Mouse (Mus musculus): ENCODE measurements around the gene Kcnh2. TPM values are rescaled to one million over a fixed set of nuclear protein-coding genes. Genes with fewer than 3 reads are reported as not detected.

Gene Kcnh2
- polyA plus RNA-seq, 1 experiment from 2014 or later, result 9.6 TPM

GRCm38 (mm10) chr5:24374216-24374615, 22.8 kb upstream of the Kcnh2 start:
- Histone ChIP-seq H3K4me3 (replicated peaks) (no peak overlapping the region), H3K36me3 (no peaks in the 10 kb centered on the region), H3K9ac (no peak overlapping the region), H3K27ac (0 out of 2 replicates have a peak overlapping the region, but pooled peaks have one; percentile 31), H3K4me1 (peaks cover 10% of the 10 kb centered on the region), H3K9me3 (no peaks in the 10 kb centered on the region), H3K27me3 (replicated peaks) (0 out of 2 replicates have a peak, but pooled peaks cover 3% of the 10 kb centered on the region), H3K4me2 (no peak overlapping the region; the same call in 1 of the 2 replicates)
- no peak for ATAC-seq (ENCODE audit: insufficient read depth, low FRiP score, low read depth)
- 27% methylated on average over 6 of the region's 6 CpGs for WGBS

DNA sequence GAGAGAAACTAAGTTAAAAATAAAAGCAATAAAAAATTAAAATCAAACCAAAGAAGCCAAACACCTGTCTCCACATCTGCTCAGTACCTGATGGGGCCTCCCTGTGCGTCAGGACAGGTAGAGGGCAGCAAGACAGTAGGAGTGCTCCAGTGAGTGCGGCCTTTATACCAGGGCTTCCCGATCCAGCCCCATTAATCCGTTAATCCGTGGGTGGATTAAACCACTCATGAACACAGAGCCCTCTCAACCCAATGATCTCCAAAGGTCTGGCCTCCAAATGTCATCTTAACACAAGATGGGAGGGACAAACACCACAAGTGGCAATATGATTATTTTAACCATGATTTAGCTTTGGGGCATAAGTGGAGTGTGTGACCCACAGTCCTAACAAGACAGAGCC, 22.4 kb upstream of the Kcnh2 start:
- Histone ChIP-seq H3K27ac (0 out of 2 replicates have a peak overlapping the region, but pooled peaks have one; percentile 31), H3K9me3 (no peaks in the 10 kb centered on the region), H3K4me2 (no peak overlapping the region; the same call in 1 of the 2 replicates), H3K4me3 (replicated peaks) (no peak overlapping the region), H3K9ac (no peak overlapping the region), H3K27me3 (replicated peaks) (0 out of 2 replicates have a peak, but pooled peaks cover 3% of the 10 kb centered on the region), H3K36me3 (no peaks in the 10 kb centered on the region), H3K4me1 (peaks cover 10% of the 10 kb centered on the region)
- ATAC-seq (ENCODE audit: insufficient read depth, low FRiP score, low read depth), result no peak
- WGBS, result 73% methylated on average over 5 of the region's 5 CpGs

DNA sequence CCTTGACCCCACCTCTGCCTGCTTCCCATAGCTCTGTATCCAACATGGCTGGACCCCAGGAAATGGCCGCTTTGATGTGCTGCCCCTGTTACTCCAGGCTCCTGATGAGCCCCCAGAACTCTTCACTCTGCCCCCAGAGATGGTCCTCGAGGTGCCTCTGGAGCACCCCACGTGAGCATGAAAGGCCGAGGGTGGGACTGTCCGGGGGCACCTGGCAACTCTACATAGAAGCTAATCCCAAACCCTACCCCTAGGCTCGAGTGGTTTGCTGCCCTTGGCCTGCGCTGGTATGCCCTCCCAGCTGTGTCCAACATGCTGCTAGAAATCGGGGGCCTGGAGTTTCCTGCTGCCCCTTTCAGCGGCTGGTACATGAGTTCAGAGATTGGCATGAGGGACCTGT, 18.4 kb upstream of the Kcnh2 start:
- WGBS, result 88% methylated on average over 9 of the region's 9 CpGs
- Histone ChIP-seq H3K4me3 (replicated peaks) (no peak overlapping the region), H3K9ac (no peak overlapping the region), H3K4me1 (peaks cover 7% of the 10 kb centered on the region), H3K36me3 (no peaks in the 10 kb centered on the region), H3K4me2 (no peak overlapping the region), H3K27ac (no peak overlapping the region), H3K9me3 (no peaks in the 10 kb centered on the region), H3K27me3 (replicated peaks) (no peaks in the 10 kb centered on the region)
- peak; percentile 47; the same call in 1 of the 2 replicates for ATAC-seq (ENCODE audit: insufficient read depth, low FRiP score, low read depth)

DNA sequence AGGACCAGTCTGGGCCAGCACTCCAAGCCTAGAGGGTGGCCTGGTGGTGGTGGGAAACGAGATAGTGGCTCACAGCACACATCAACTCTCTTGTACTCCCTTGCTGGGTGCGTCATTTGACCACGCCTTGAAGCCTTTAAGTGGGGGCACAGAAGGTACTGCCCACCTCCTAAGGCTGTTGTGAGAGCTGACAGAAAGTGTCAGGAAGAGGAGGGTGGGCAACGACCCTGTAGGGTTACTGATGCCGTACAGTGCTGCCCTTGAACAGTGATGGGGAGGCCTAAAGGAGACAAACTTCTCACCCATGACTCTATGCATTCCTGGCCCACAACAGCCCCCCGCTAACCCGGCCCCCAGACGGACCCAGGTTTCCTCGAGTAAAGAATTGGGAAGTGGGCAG, 15.0 kb upstream of the Kcnh2 start:
- no peak for ATAC-seq (ENCODE audit: insufficient read depth, low FRiP score, low read depth)

DNA sequence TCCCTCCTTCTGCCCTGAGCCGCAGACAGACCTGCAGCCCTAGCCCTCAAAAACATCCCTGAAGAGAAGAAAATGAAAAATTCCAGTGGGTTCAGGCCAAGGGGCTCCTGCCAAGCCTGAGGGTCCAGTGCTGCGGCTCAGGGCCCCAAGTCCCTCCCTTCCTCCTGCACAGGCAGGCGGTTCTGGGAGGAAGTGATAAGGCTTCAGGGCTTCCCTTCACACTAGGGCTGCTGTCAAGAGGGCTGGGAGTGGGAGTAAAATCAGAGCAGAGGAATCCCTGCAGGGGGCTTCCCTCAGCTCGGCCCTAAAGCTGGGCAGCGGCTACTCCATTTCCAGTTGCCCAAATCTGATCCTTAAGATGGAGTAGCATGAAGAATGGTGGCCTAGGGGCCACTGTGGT, 14.1 kb upstream of the Kcnh2 start:
- H3K27ac ChIP-seq, result no peak overlapping the region
- H3K27me3 ChIP-seq (replicated peaks), result no peaks in the 10 kb centered on the region
- 31% methylated on average over 5 of the region's 5 CpGs for WGBS
- no peaks in the 10 kb centered on the region for H3K4me1 ChIP-seq
- no peak overlapping the region for H3K9ac ChIP-seq
- H3K4me3 ChIP-seq (replicated peaks), result no peak overlapping the region
- no peaks in the 10 kb centered on the region for H3K36me3 ChIP-seq
- H3K9me3 ChIP-seq, result no peaks in the 10 kb centered on the region
- ATAC-seq (ENCODE audit: insufficient read depth, low FRiP score, low read depth), result no peak
- no peak overlapping the region for H3K4me2 ChIP-seq

More for the DNA sequence above, 15.0 kb upstream of the Kcnh2 start:
- H3K4me1 ChIP-seq, result no peaks in the 10 kb centered on the region
- no peaks in the 10 kb centered on the region for H3K9me3 ChIP-seq
- no peaks in the 10 kb centered on the region for H3K36me3 ChIP-seq
- H3K27me3 ChIP-seq (replicated peaks), result no peaks in the 10 kb centered on the region
- no peak overlapping the region for H3K27ac ChIP-seq
- no peak overlapping the region for H3K4me3 ChIP-seq (replicated peaks)
- WGBS, result 76% methylated on average over 9 of the region's 9 CpGs
- H3K4me2 ChIP-seq, result no peak overlapping the region
- no peak overlapping the region for H3K9ac ChIP-seq

DNA sequence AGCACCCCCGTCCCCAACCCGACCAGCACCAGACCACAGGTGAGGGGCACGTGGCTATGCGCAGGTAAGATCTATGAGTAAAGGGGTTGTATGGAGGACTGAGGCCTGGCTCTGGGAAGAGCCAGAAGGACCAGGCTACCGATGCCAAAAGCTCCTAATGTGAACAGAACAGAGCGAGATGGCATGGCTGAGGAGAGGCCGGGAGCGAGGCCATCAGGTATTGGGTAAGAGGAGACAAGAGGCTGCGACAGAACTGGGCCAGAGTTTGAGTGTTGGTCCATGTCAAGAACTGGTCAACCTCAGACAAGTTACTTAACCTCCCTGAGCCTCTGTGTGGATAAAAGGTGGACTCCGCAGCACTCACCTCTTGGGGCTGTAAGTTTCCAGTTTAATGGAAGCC, 13.6 kb upstream of the Kcnh2 start:
- peak overlapping the region; percentile 17; the same call in 1 of the 2 replicates for H3K4me3 ChIP-seq (replicated peaks)
- H3K27me3 ChIP-seq (replicated peaks), result no peaks in the 10 kb centered on the region
- no peak for ATAC-seq (ENCODE audit: insufficient read depth, low FRiP score, low read depth)
- no peaks in the 10 kb centered on the region for H3K9me3 ChIP-seq
- no peak overlapping the region for H3K27ac ChIP-seq
- H3K9ac ChIP-seq, result no peak overlapping the region
- 77% methylated on average over 10 of the region's 10 CpGs for WGBS
- H3K4me1 ChIP-seq, result no peaks in the 10 kb centered on the region
- H3K4me2 ChIP-seq, result no peak overlapping the region
- no peaks in the 10 kb centered on the region for H3K36me3 ChIP-seq

- no peak within 1 kb of the TSS for H3K9ac ChIP-seq
- no peak for ATAC-seq (ENCODE audit: insufficient read depth, low FRiP score, low read depth)
These were observed 13.1 kb upstream of the Kcnh2 start, which contains the start of gene Nos3 for GRCm38 (mm10) chr5:24364508-24364907. Gene Nos3, plus strand, starts transcription at chr5:24364810.

DNA sequence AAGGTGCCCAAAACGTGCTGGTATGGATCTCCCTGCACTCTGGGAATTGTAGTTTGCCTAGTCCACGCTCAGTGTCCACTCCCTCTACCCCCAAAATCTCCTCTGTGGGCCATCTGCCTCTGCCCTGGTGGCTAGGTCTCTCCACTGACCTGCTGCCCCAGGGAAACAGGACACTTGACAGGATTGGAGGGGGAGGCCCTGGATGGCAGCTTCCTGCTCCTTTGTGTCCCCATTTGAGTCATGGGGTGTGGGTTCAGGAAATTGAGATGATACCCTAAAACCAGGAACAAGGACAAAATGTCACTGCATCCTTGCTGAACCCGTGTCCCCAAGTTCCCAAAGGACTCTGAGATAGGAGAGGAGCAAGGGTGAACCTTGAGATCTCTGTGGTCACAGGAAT, 12.7 kb upstream of the Kcnh2 start:
- H3K9me3 ChIP-seq, result no peaks in the 10 kb centered on the region
- no peak overlapping the region for H3K9ac ChIP-seq
- H3K27ac ChIP-seq, result no peak overlapping the region
- H3K36me3 ChIP-seq, result no peaks in the 10 kb centered on the region
- H3K4me3 ChIP-seq (replicated peaks), result no peak overlapping the region
- H3K4me2 ChIP-seq, result no peak overlapping the region
- WGBS, result 58% methylated on average over 3 of the region's 3 CpGs
- no peak for ATAC-seq (ENCODE audit: insufficient read depth, low FRiP score, low read depth)
- H3K27me3 ChIP-seq (replicated peaks), result no peaks in the 10 kb centered on the region
- H3K4me1 ChIP-seq, result no peaks in the 10 kb centered on the region

More at GRCm38 (mm10) chr5:24364508-24364907, 13.1 kb upstream of the Kcnh2 start, which contains the start of gene Nos3:
- no peaks in the 10 kb centered on the region for H3K36me3 ChIP-seq
- H3K9me3 ChIP-seq, result no peaks in the 10 kb centered on the region
- peak within 1 kb of the TSS; percentile 17; the same call in 1 of the 2 replicates for H3K4me3 ChIP-seq (replicated peaks)
- no peak within 1 kb of the TSS for H3K27ac ChIP-seq
- H3K27me3 ChIP-seq (replicated peaks), result no peaks in the 10 kb centered on the region
- no peaks in the 10 kb centered on the region for H3K4me1 ChIP-seq
- no peak within 1 kb of the TSS for H3K4me2 ChIP-seq
- WGBS, result 60% methylated on average over 12 of the region's 12 CpGs

- H3K4me1 ChIP-seq, result no peaks in the 10 kb centered on the region
- no peaks in the 10 kb centered on the region for H3K9me3 ChIP-seq
- WGBS, result 70% methylated on average over 2 of the region's 2 CpGs
- no peak for ATAC-seq (ENCODE audit: insufficient read depth, low FRiP score, low read depth)
- H3K4me2 ChIP-seq, result no peak overlapping the region
- H3K27ac ChIP-seq, result no peak overlapping the region
- no peak overlapping the region for H3K4me3 ChIP-seq (replicated peaks)
- H3K9ac ChIP-seq, result no peak overlapping the region
- H3K36me3 ChIP-seq, result no peaks in the 10 kb centered on the region
- H3K27me3 ChIP-seq (replicated peaks), result no peaks in the 10 kb centered on the region
These were observed 12.1 kb upstream of the Kcnh2 start for GRCm38 (mm10) chr5:24363467-24363866.

DNA sequence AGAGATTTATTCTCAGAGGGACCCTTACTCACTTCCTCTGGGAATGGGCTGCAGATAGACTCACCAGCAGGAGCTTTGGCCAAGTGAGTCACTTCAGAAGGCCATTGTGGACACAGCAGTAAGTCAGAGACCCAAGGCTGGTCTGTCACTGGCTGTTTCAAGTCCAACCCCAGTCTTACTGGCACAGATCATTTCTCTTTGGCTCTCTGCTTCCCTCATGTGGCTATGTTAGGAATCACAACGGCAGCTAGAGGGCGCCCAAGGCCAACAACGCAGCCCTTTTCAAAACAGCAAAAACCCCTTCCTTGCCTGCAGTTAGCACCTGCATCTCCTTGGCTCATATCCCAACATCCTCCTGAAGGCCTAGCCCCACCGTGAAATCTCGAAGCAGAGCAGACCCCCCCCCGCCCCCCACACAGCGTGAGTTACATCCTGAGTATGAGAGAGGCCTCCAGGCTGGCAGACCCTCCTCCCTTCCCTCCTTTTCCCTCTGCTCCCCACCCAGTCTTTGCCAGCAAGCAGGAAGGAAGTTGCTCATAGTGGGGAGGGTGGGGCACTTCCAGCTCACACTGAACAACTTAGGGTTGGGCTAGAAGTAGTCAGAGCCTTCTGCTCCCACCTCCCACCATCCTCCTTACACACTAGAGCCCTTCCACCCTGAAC, 9.5 kb upstream of the Kcnh2 start:
- no peak overlapping the region for H3K9ac ChIP-seq
- no peak overlapping the region for H3K4me2 ChIP-seq
- H3K4me3 ChIP-seq (replicated peaks), result no peak overlapping the region
- no peaks in the 10 kb centered on the region for H3K4me1 ChIP-seq
- peak; percentile 51 for ATAC-seq (ENCODE audit: insufficient read depth, low FRiP score, low read depth)
- H3K27me3 ChIP-seq (replicated peaks), result no peaks in the 10 kb centered on the region
- WGBS, result 0% methylated on average over 7 of the region's 7 CpGs
- no peaks in the 10 kb centered on the region for H3K36me3 ChIP-seq
- no peaks in the 10 kb centered on the region for H3K9me3 ChIP-seq
- H3K27ac ChIP-seq, result no peak overlapping the region

GRCm38 (mm10) chr5:24357461-24357860, 6.1 kb upstream of the Kcnh2 start:
- WGBS, result 12% methylated on average over 7 of the region's 7 CpGs
- Histone ChIP-seq H3K27me3 (replicated peaks) (0 out of 2 replicates have a peak, but pooled peaks cover 3% of the 10 kb centered on the region), H3K36me3 (no peaks in the 10 kb centered on the region), H3K9me3 (no peaks in the 10 kb centered on the region), H3K4me3 (replicated peaks) (no peak overlapping the region), H3K27ac (no peak overlapping the region), H3K4me2 (no peak overlapping the region), H3K9ac (no peak overlapping the region), H3K4me1 (peaks cover 9% of the 10 kb centered on the region)
- ATAC-seq (ENCODE audit: insufficient read depth, low FRiP score, low read depth), result peak; percentile 33; the same call in 1 of the 2 replicates

- Histone ChIP-seq H3K27me3 (replicated peaks) (0 out of 2 replicates have a peak, but pooled peaks cover 3% of the 10 kb centered on the region), H3K9ac (no peak overlapping the region), H3K4me2 (no peak overlapping the region), H3K4me1 (peaks cover 16% of the 10 kb centered on the region), H3K9me3 (no peaks in the 10 kb centered on the region), H3K4me3 (replicated peaks) (no peak overlapping the region), H3K27ac (no peak overlapping the region), H3K36me3 (no peaks in the 10 kb centered on the region)
- WGBS, result 41% methylated on average over 4 of the region's 4 CpGs
- no peak for ATAC-seq (ENCODE audit: insufficient read depth, low FRiP score, low read depth)
These were observed 5.4 kb upstream of the Kcnh2 start for GRCm38 (mm10) chr5:24356764-24357163.
